Mouse (Mus musculus) cortical plate, adult 2 months (tissue): ENCODE data around the gene Ulk1. TPM values are rescaled to one million over a fixed set of nuclear protein-coding genes. Genes with fewer than 3 reads are reported as not detected.

ENCODE experiments used
- H3K27ac ChIP-seq: fragments of 200-500 bp; 2 replicates; pipeline ENCODE4 v1.5.1; 2012; ENCODE audit warnings: low read length, control low read depth, inconsistent platforms; ENCODE audit not compliant: insufficient read depth
- H3K4me1 ChIP-seq: fragments of 200-500 bp; 2 replicates; pipeline ENCODE4 v1.6.1; 2011; ENCODE audit warnings: low read length; ENCODE audit not compliant: control insufficient read depth, insufficient read depth
- H3K4me3 ChIP-seq: fragments of 200-500 bp; 2 replicates; pipeline ENCODE4 v1.5.1; 2011; ENCODE audit warnings: mild to moderate bottlenecking, low read length, control low read depth; ENCODE audit not compliant: insufficient read depth
- CTCF ChIP-seq: fragments of 200-500 bp; IDR thresholded peaks from 2 replicates; pipeline ENCODE4 v1.5.1; 2011; ENCODE audit warnings: mild to moderate bottlenecking, control low read depth, low read length; ENCODE audit not compliant: insufficient read depth; ENCODE audit errors: extremely low read depth
- POLR2A ChIP-seq: fragments of 200-500 bp; IDR thresholded peaks from 2 replicates; pipeline ENCODE4 v1.6.1; 2011; ENCODE audit warnings: mild to moderate bottlenecking, low read length, control low read depth; ENCODE audit not compliant: insufficient read depth; ENCODE audit errors: extremely low read depth
- polyA plus RNA-seq: library from polyadenylated mRNA; depleted of rRNA; stranded (reverse); fragments of >200 nt; gene quantifications from 2 replicates; pipeline ENCODE4 v1.2.3, GENCODE M21; 2012

Gene Ulk1
- polyA plus RNA-seq, 1 experiment = 56.4 TPM

GRCm38 (mm10) chr5:110835959-110836358, 26.1 kb upstream of the Ulk1 start:
- Histone ChIP-seq H3K27ac (no peak overlapping the region), H3K4me3 (no peak overlapping the region), H3K4me1 (peaks cover 1% of the 10 kb centered on the region; the same call in 1 of the 2 replicates)
- TF ChIP-seq CTCF (peak; percentile 68), POLR2A (no peak)

- no peak overlapping the region for H3K27ac ChIP-seq
- no peak overlapping the region for H3K4me3 ChIP-seq
- TF ChIP-seq CTCF (no peak), POLR2A (no peak)
- H3K4me1 ChIP-seq = no peaks in the 10 kb centered on the region
Measured at GRCm38 (mm10) chr5:110831036-110831720, 21.3 kb upstream of the Ulk1 start.

GRCm38 (mm10) chr5:110827576-110827975, 17.7 kb upstream of the Ulk1 start:
- Histone ChIP-seq H3K4me1 (no peaks in the 10 kb centered on the region), H3K27ac (no peak overlapping the region), H3K4me3 (no peak overlapping the region)
- no peak for TF ChIP-seq CTCF
- no peak for TF ChIP-seq POLR2A

- Histone ChIP-seq H3K4me3 (no peak overlapping the region), H3K4me1 (no peaks in the 10 kb centered on the region), H3K27ac (no peak overlapping the region)
- TF ChIP-seq POLR2A = no peak
- TF ChIP-seq CTCF = no peak
Measured at GRCm38 (mm10) chr5:110826781-110827495, 17.0 kb upstream of the Ulk1 start.

- TF ChIP-seq CTCF (no peak), POLR2A (no peak)
- Histone ChIP-seq H3K4me1 (no peaks in the 10 kb centered on the region), H3K4me3 (no peak overlapping the region), H3K27ac (no peak overlapping the region)
Measured at GRCm38 (mm10) chr5:110824421-110824820, 14.5 kb upstream of the Ulk1 start.

- TF ChIP-seq CTCF (no peak), POLR2A (no peak)
Measured at GRCm38 (mm10) chr5:110808821-110809666, 853 bp downstream of the Ulk1 start.

GRCm38 (mm10) chr5:110808061-110808631, 1.8 kb downstream of the Ulk1 start:
- Histone ChIP-seq H3K27ac (0 out of 2 replicates have a peak overlapping the region, but pooled peaks have one; percentile 29), H3K4me1 (peaks cover 5% of the 10 kb centered on the region; the same call in 1 of the 2 replicates), H3K4me3 (peak overlapping the region; percentile 49)
- TF ChIP-seq POLR2A = peak; percentile 25; the same call in 1 of the 2 replicates
- TF ChIP-seq CTCF = no peak

More at GRCm38 (mm10) chr5:110808821-110809666, 853 bp downstream of the Ulk1 start:
- peaks cover 5% of the 10 kb centered on the region; the same call in 1 of the 2 replicates for H3K4me1 ChIP-seq
- H3K27ac ChIP-seq = no peak overlapping the region
- peak overlapping the region; percentile 49 for H3K4me3 ChIP-seq

- TF ChIP-seq POLR2A (no peak), CTCF (no peak)
- H3K4me3 ChIP-seq = peak overlapping the region; percentile 49; the same call in 1 of the 2 replicates
- H3K4me1 ChIP-seq = peaks cover 5% of the 10 kb centered on the region; the same call in 1 of the 2 replicates
- H3K27ac ChIP-seq = 0 out of 2 replicates have a peak overlapping the region, but pooled peaks have one; percentile 33
Measured at GRCm38 (mm10) chr5:110807453-110807852, 2.4 kb downstream of the Ulk1 start.

- Histone ChIP-seq H3K27ac (no peak overlapping the region), H3K4me3 (no peak overlapping the region), H3K4me1 (peaks cover 5% of the 10 kb centered on the region; the same call in 1 of the 2 replicates)
- no peak for TF ChIP-seq CTCF
- no peak for TF ChIP-seq POLR2A
Measured at GRCm38 (mm10) chr5:110806676-110807075, 3.2 kb downstream of the Ulk1 start.
